Mouse (Mus musculus) testis, adult 2 months (tissue): ENCODE data around the gene Tmem26. TPM values are rescaled to one million over a fixed set of nuclear protein-coding genes. Genes with fewer than 3 reads are reported as not detected.

Experiments used
- H3K27ac ChIP-seq: fragments of 200-500 bp; 2 replicates; pipeline ENCODE4 v1.5.1; 2012; ENCODE audit warnings: low read depth, low read length; ENCODE audit not compliant: control insufficient read depth, insufficient read depth
- H3K27me3 ChIP-seq: fragments of 200-500 bp; 2 replicates; pipeline ENCODE4 v1.6.1; 2012; ENCODE audit warnings: mild to moderate bottlenecking, low read length, moderate library complexity; ENCODE audit not compliant: control insufficient read depth, insufficient read depth
- H3K36me3 ChIP-seq: fragments of 200-500 bp; 2 replicates; pipeline ENCODE4 v1.6.1; 2012; ENCODE audit warnings: mild to moderate bottlenecking, low read length; ENCODE audit not compliant: control insufficient read depth, insufficient read depth
- H3K4me1 ChIP-seq: fragments of 200-500 bp; 2 replicates; pipeline ENCODE4 v1.6.1; 2012; ENCODE audit warnings: low read length; ENCODE audit not compliant: control insufficient read depth, insufficient read depth
- H3K4me3 ChIP-seq: fragments of 200-500 bp; 2 replicates; pipeline ENCODE4 v1.5.1; 2012; ENCODE audit warnings: low read depth, mild to moderate bottlenecking, low read length, moderate library complexity, mixed read lengths; ENCODE audit not compliant: control insufficient read depth
- CTCF ChIP-seq: fragments of 200-500 bp; IDR thresholded peaks from 2 replicates; pipeline ENCODE4 v1.5.1; 2012; ENCODE audit warnings: low read depth, mild to moderate bottlenecking, inconsistent platforms, low read length, moderate library complexity; ENCODE audit not compliant: control insufficient read depth, insufficient read depth, insufficient replicate concordance
- POLR2A ChIP-seq: fragments of 200-500 bp; IDR thresholded peaks from 2 replicates; pipeline ENCODE4 v1.6.1; 2012; ENCODE audit warnings: low read depth, mild to moderate bottlenecking, inconsistent platforms, low read length, moderate library complexity; ENCODE audit not compliant: control insufficient read depth
- polyA plus RNA-seq: library from polyadenylated mRNA; depleted of rRNA; stranded (reverse); fragments of >200 nt; gene quantifications from 2 replicates; pipeline ENCODE4 v1.2.3, GENCODE M21; 2012; rRNA removed

Gene Tmem26
- polyA plus RNA-seq, 1 experiment = 0.06 TPM

DNA sequence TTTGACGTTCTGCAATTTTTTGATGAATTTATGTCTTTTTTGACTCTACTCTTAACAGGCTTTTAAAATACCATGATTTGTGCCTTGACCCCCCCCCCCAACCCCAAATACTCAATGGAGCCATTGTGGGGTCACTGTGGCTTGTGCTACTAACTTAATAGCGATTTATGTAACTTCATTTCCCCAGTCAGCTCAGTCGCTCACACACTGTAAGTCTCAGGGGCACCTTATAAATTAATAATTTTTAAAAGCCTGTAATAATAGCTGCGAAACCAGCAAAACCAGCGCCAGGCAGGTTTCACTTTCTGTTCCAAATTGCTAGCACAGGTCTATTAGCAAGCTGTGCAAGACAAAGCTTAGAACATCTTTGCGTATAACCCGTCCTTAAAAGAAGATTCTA is 76.9 kb downstream of the Tmem26 start:
- Histone ChIP-seq H3K4me1 (peaks cover 2% of the 10 kb centered on the region; the same call in 1 of the 2 replicates), H3K36me3 (no peaks in the 10 kb centered on the region), H3K27me3 (no peaks in the 10 kb centered on the region), H3K27ac (no peak overlapping the region), H3K4me3 (no peak overlapping the region)
- no peak for TF ChIP-seq POLR2A
- no peak for TF ChIP-seq CTCF

DNA sequence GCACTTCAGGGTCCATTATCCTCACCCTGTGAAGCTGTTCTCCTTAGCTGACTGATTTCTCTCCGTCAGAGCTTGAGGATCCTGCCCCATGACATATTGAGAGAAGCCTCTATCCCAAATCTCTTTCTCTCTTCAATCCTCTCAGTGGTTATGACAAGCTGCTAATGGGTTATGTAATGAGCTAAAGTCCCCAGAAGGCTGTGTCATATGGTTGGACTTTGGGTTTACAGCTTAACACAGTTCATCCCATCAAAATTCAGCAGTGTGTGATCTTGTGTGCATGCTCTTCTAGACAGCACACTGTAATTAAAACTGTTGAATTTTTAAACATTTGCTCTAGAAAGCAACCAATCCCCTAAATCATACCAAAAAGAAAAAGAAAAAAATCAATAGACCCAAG is 82.9 kb downstream of the Tmem26 start:
- Histone ChIP-seq H3K36me3 (no peaks in the 10 kb centered on the region), H3K4me1 (peaks cover 5% of the 10 kb centered on the region), H3K4me3 (no peak overlapping the region), H3K27me3 (no peaks in the 10 kb centered on the region), H3K27ac (no peak overlapping the region)
- TF ChIP-seq POLR2A (no peak), CTCF (no peak)

DNA sequence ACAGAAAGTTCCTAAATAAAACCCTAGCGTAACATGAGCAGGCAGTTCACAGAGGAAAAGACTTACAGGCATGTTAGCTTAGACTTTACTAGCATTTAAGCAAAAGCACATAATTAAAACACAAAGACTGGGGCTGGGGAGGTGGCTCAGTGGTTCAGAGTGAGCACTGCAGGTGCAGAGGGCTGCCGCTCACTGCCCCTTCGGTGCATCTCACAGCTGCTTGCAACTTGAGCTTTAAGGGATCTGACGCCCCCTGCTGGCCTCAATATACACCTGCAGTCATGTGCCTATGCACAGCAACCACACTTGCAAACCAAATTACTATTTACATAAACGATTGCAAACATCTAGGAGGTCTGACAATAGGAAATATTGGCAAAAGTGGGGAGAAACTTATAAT is 87.5 kb downstream of the Tmem26 start:
- Histone ChIP-seq H3K4me1 (peaks cover 7% of the 10 kb centered on the region), H3K27ac (no peak overlapping the region), H3K27me3 (no peaks in the 10 kb centered on the region), H3K36me3 (no peaks in the 10 kb centered on the region), H3K4me3 (no peak overlapping the region)
- TF ChIP-seq POLR2A (no peak), CTCF (peak; percentile 67; the same call in 1 of the 2 replicates)

DNA sequence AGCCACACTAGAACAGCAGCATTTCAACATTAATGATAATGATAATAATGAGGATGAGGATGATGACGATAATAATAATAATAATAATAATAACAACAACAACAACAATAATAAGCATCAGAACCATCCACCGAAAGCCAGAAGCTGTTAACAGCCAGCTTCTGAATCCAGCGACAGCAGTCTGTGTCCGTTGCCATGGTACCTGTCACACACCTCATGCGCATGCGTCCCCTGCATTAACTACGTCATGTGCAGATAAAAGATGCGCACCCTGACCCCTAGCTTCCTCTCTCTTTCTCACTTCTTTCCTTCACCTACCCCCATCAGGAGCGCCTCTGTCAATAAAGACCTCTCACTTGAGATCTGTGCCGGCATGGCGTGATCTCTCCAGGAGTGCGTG is 89.3 kb downstream of the Tmem26 start:
- H3K27me3 ChIP-seq = no peaks in the 10 kb centered on the region

DNA sequence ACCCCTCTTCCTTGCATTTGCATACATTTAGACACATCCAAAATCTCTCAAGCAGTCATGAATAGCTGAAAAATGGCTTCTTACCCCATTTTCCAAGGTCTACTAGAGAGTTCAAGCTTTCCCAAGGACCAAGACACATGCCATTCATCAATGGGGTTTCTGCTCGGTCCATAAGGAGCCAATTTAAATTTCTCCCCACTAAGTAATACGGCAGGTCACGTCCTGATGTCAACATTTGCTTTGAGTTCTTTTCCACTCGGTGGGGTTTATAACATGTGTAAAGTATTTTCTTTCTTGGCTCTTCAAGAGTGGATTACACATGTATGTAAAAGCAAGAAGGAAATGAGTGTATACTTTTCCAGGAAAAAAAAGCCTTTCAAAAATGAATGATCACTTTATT is 93.8 kb downstream of the Tmem26 start:
- H3K36me3 ChIP-seq = no peaks in the 10 kb centered on the region

More for the DNA sequence above, 89.3 kb downstream of the Tmem26 start:
- H3K4me3 ChIP-seq = no peak overlapping the region
- H3K36me3 ChIP-seq = no peaks in the 10 kb centered on the region
- TF ChIP-seq CTCF = no peak
- peak; percentile 79; the same call in 1 of the 2 replicates for TF ChIP-seq POLR2A
- H3K27ac ChIP-seq = no peak overlapping the region
- peaks cover 7% of the 10 kb centered on the region for H3K4me1 ChIP-seq

DNA sequence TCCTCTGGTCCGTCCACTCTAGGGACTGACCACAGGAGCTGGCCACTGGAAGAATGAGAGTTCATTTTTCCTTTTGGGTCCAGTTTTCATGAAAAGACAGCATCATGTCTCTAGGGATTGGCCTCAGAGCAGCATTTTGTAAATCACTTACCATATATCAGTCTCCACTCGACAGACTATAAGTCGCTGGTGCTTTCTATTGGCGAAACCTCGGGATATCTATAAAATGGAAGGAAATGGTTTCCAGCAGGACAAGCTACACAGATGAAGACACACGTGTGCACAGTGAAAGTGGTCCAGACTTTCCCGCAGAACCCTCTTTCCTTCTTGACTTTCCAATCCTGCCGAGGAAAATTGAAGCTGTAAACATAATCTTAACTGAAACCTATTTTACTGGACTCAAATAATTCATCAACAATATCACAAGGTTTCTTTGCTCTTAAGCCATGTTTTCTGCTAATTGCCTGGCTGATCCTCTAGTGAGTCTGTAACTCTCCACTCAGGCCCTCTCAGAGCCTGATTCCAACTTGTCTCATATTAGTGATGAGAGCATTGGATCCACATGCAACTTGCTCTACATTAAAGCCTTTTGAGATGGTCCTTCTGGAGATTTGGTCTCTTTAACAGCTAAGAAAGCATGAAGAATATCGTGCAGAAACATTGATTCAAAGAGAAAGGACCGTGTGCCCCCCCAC is 94.8 kb downstream of the Tmem26 start:
- no peak overlapping the region for H3K27ac ChIP-seq
- H3K27me3 ChIP-seq = no peaks in the 10 kb centered on the region
- TF ChIP-seq POLR2A (no peak), CTCF (no peak)
- no peaks in the 10 kb centered on the region for H3K36me3 ChIP-seq
- no peak overlapping the region for H3K4me3 ChIP-seq
- no peaks in the 10 kb centered on the region for H3K4me1 ChIP-seq

More for the DNA sequence above, 93.8 kb downstream of the Tmem26 start:
- Histone ChIP-seq H3K27ac (no peak overlapping the region), H3K4me3 (no peak overlapping the region), H3K4me1 (peaks cover 3% of the 10 kb centered on the region; the same call in 1 of the 2 replicates), H3K27me3 (no peaks in the 10 kb centered on the region)
- TF ChIP-seq CTCF (no peak), POLR2A (no peak)

DNA sequence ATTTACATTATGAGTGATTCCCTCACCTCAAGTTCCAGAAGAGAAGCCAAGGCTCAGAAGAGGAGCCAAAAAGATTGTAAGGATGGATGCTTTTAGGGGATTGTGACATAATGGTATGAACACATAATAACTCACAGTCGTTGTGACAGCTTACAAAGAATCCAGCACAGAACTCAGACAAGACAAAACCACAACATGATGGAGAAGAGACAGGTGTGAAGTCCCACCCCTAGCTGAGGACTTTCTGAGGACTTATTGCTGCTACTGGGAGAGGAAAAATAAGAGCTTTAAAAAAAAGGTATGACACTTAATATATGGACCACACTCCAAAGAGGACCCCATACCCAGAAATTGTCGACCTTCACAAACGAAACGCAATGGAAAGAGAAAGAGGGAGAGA is 101.1 kb downstream of the Tmem26 start:
- no peaks in the 10 kb centered on the region for H3K4me1 ChIP-seq

More for the DNA sequence above, 101.1 kb downstream of the Tmem26 start:
- Histone ChIP-seq H3K36me3 (no peaks in the 10 kb centered on the region), H3K27me3 (no peaks in the 10 kb centered on the region), H3K4me3 (no peak overlapping the region), H3K27ac (no peak overlapping the region)
- no peak for TF ChIP-seq POLR2A

Other genes starting within 250 kb of the Tmem26 start
- 56.6 and 59.1 TPM in 2 replicates for gene Cabcoco1, start 181.8 kb upstream of the Tmem26 start, polyA plus RNA-seq